Mouse (Mus musculus) embryonic facial prominence, embryonic 15.5 days (tissue): ENCODE data around the gene Hspb1. TPM values are rescaled to one million over a fixed set of nuclear protein-coding genes. Genes with fewer than 3 reads are reported as not detected.
A peak's percentile ranks its signal among the peaks of the same experiment; 100 is the strongest.

Experiments
- ATAC-seq: fragments of 200-750 bp; cut with Nextera tagmentation; 2 replicates; pipeline ENCODE4 v1.8.0; 2017; ENCODE audit warnings: low read depth, moderate TSS enrichment; ENCODE audit not compliant: insufficient number of reproducible peaks, low FRiP score, low TSS enrichment
- H3K27ac ChIP-seq: fragments of 300-500 bp; sonication (generic); replicated peaks from 2 replicates; pipeline ENCODE4 v1.5.1; 2015; ENCODE audit warnings: mild to moderate bottlenecking, inconsistent platforms
- H3K27me3 ChIP-seq: fragments of 300-500 bp; sonication (generic); 2 replicates; pipeline ENCODE4 v1.6.1; 2015; ENCODE audit warnings: inconsistent platforms
- H3K36me3 ChIP-seq: fragments of 300-500 bp; sonication (generic); 2 replicates; pipeline ENCODE4 v1.6.1; 2015; ENCODE audit warnings: mild to moderate bottlenecking, inconsistent platforms
- H3K4me1 ChIP-seq: fragments of 300-500 bp; sonication (generic); 2 replicates; pipeline ENCODE4 v1.6.1; 2015; ENCODE audit warnings: inconsistent platforms
- H3K4me2 ChIP-seq: fragments of 300-500 bp; sonication (generic); replicated peaks from 2 replicates; pipeline ENCODE4 v1.6.1; 2015; ENCODE audit warnings: mild to moderate bottlenecking, inconsistent platforms
- H3K4me3 ChIP-seq: fragments of 300-500 bp; sonication (generic); replicated peaks from 2 replicates; pipeline ENCODE4 v1.5.1; 2015; ENCODE audit warnings: mild to moderate bottlenecking, inconsistent platforms
- H3K9ac ChIP-seq: fragments of 300-500 bp; sonication (generic); 2 replicates; pipeline ENCODE4 v1.6.1; 2015; ENCODE audit warnings: inconsistent platforms
- H3K9me3 ChIP-seq: fragments of 300-500 bp; sonication (generic); replicated peaks from 2 replicates; pipeline ENCODE4 v1.6.1; 2016; ENCODE audit warnings: inconsistent platforms
- WGBS: fragments of 180-500 bp; shearing (Covaris S2); methylation state at CpG from one replicate; pipeline ENCODE4 v1.1.7; 2015; 5-methylcytosine and 5-hydroxymethylcytosine counted together
- polyA plus RNA-seq: library from polyadenylated mRNA; unstranded; fragments of >200 nt; fragmentation: Nextera tagmentation; extraction: Ambion mirVana; gene quantifications from 2 replicates; pipeline ENCODE4 v1.2.1, GENCODE M21; 2015

The Hspb1 gene
- polyA plus RNA-seq, 1 experiment from 2014 or later, result 821 TPM

- H3K4me3 ChIP-seq, result no peak overlapping the region
- WGBS, result 38% methylated on average over 8 of the region's 8 CpGs
These were observed 21.1 kb upstream of the Hspb1 start for GRCm38 (mm10) chr5:135866662-135867061.

DNA sequence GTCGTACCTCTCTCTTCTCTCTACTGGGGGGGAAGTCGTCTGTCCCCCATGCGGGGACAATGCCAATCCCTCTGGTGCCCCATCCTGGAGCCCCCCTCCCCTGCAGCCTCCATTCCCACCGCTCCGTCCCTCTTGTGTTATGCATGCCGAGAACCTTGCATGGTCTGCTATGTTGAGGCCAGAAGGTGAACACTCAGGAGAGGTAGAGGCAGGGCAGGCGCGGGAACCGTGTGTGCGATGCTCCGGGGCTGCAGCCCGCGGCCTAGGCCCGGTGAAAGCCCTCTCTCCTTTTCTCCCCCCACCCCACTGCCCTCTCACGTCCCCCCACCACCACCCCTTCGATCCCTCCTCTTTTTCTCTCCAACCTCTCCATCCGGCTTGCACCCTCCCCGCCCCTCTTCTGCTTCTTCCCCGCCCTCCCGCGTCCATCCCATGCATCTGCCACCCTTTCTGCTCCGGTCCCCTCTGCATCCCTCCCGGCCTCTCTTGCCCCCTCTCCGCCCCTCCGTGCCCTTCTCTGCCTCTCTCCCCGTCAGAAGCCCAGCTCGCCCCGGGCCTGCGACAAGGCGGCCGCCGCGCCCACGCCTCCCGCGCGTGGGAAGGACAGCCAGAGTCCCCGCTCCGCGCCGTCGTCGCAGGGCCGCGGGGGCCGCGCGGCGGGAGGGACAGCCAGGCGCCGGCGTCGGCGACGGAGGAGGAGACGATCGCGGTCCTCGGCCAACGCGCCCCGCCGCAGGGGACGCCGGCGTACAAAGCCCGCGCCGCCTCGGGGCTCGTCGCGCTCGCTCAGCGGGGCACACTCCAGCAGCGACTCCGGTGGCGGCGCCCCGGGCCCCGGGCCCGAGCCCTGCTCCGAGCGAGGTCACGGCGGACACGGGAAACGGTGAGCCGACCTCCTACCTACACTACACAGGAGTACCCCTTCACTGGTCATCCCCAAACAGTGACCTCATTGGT lies 19.8 kb upstream of the Hspb1 start:
- no peaks in the 10 kb centered on the region for H3K36me3 ChIP-seq
- peak; percentile 39; the same call in 1 of the 2 replicates for ATAC-seq
- H3K27ac ChIP-seq, result no peak overlapping the region
- H3K9me3 ChIP-seq, result no peaks in the 10 kb centered on the region
- H3K27me3 ChIP-seq, result peaks cover 67% of the 10 kb centered on the region
- H3K9ac ChIP-seq, result peak overlapping the region; percentile 35
- H3K4me3 ChIP-seq, result peak overlapping the region; percentile 52
- H3K4me1 ChIP-seq, result peaks cover 18% of the 10 kb centered on the region
- 1% methylated on average over 73 of the region's 89 CpGs for WGBS
- peak overlapping the region; percentile 95 for H3K4me2 ChIP-seq

More at GRCm38 (mm10) chr5:135866662-135867061, 21.1 kb upstream of the Hspb1 start:
- H3K27me3 ChIP-seq, result peaks cover 79% of the 10 kb centered on the region
- no peaks in the 10 kb centered on the region for H3K9me3 ChIP-seq
- H3K4me1 ChIP-seq, result peaks cover 18% of the 10 kb centered on the region
- no peak overlapping the region for H3K27ac ChIP-seq
- H3K36me3 ChIP-seq, result no peaks in the 10 kb centered on the region
- no peak overlapping the region for H3K4me2 ChIP-seq
- ATAC-seq, result no peak
- H3K9ac ChIP-seq, result no peak overlapping the region

DNA sequence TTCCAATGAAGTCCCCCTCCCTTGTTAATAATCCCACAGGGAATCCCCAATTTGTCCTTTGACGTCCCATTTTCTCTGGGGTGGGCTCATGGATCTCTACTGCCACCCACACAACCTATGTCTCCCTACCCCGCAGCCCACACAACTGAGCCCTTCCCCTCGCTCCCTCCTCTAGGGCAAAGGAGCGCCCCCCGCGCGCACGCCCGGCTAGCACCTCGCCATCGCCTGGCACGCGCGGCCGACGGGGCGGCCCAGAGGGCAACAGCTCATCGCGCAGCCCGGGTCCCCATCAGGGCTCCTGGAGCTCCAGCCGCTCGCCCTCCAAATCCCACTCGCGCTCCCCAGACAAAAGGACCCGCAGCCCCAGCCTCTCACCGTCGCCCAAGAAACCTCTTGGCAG lies 19.1 kb upstream of the Hspb1 start:
- no peaks in the 10 kb centered on the region for H3K36me3 ChIP-seq
- no peak for ATAC-seq
- H3K4me3 ChIP-seq, result peak overlapping the region; percentile 52
- WGBS, result 2% methylated on average over 27 of the region's 27 CpGs
- peaks cover 18% of the 10 kb centered on the region for H3K4me1 ChIP-seq
- H3K27ac ChIP-seq, result no peak overlapping the region
- peak overlapping the region; percentile 95 for H3K4me2 ChIP-seq
- H3K9me3 ChIP-seq, result no peaks in the 10 kb centered on the region
- H3K27me3 ChIP-seq, result peaks cover 65% of the 10 kb centered on the region
- H3K9ac ChIP-seq, result no peak overlapping the region

- H3K27me3 ChIP-seq, result peaks cover 55% of the 10 kb centered on the region
- peaks cover 18% of the 10 kb centered on the region for H3K4me1 ChIP-seq
- no peak overlapping the region for H3K4me2 ChIP-seq
- 62% methylated on average over 14 of the region's 14 CpGs for WGBS
- H3K9ac ChIP-seq, result no peak overlapping the region
- ATAC-seq, result no peak
- no peaks in the 10 kb centered on the region for H3K9me3 ChIP-seq
- no peak overlapping the region for H3K27ac ChIP-seq
- no peaks in the 10 kb centered on the region for H3K36me3 ChIP-seq
- no peak overlapping the region for H3K4me3 ChIP-seq
These were observed 17.9 kb upstream of the Hspb1 start for GRCm38 (mm10) chr5:135869661-135870423.

DNA sequence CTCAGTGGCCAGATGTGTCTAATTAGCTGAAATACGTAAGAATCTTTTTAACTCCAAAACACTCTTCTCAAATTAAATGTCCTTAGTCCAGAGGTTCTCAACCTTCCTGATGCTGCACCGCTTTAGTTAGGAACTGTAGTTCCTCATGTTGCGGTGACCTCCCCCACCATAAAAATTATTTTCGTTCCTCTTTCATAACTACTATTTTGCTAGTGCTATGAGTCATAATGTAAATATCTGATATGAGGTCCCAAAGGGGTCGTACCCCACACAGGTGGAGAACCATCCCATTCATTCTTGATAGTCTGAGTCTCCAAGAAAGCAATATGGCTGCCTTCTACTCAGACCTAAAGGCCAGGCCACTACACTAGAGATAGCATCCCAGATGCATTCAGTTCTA lies 17.2 kb upstream of the Hspb1 start:
- 78% methylated on average over 5 of the region's 5 CpGs for WGBS
- peaks cover 18% of the 10 kb centered on the region for H3K4me1 ChIP-seq
- H3K27ac ChIP-seq, result no peak overlapping the region
- H3K4me3 ChIP-seq, result no peak overlapping the region
- no peak for ATAC-seq
- peaks cover 54% of the 10 kb centered on the region for H3K27me3 ChIP-seq
- H3K9ac ChIP-seq, result no peak overlapping the region
- H3K9me3 ChIP-seq, result no peaks in the 10 kb centered on the region
- no peak overlapping the region for H3K4me2 ChIP-seq
- no peaks in the 10 kb centered on the region for H3K36me3 ChIP-seq

- no peak overlapping the region for H3K4me3 ChIP-seq
- H3K27me3 ChIP-seq, result peaks cover 34% of the 10 kb centered on the region
- 15% methylated on average over 16 of the region's 16 CpGs for whole genome bisulfite sequencing
- H3K4me1 ChIP-seq, result peaks cover 22% of the 10 kb centered on the region
- peak overlapping the region; percentile 3; the same call in 1 of the 2 replicates for H3K9ac ChIP-seq
- H3K9me3 ChIP-seq, result no peaks in the 10 kb centered on the region
- no peak for ATAC-seq
- no peak overlapping the region for H3K4me2 ChIP-seq
- H3K36me3 ChIP-seq, result no peaks in the 10 kb centered on the region
- no peak overlapping the region for H3K27ac ChIP-seq
These were observed 14.7 kb upstream of the Hspb1 start for GRCm38 (mm10) chr5:135872996-135873395.

GRCm38 (mm10) chr5:135873753-135874152 lies 14.0 kb upstream of the Hspb1 start:
- H3K4me3 ChIP-seq, result no peak overlapping the region
- H3K27ac ChIP-seq, result no peak overlapping the region
- no peak overlapping the region for H3K9ac ChIP-seq
- no peaks in the 10 kb centered on the region for H3K36me3 ChIP-seq
- no peak overlapping the region for H3K4me2 ChIP-seq
- peaks cover 21% of the 10 kb centered on the region for H3K4me1 ChIP-seq
- ATAC-seq, result no peak
- 65% methylated on average over 9 of the region's 9 CpGs for WGBS
- peaks cover 26% of the 10 kb centered on the region for H3K27me3 ChIP-seq
- H3K9me3 ChIP-seq, result no peaks in the 10 kb centered on the region

DNA sequence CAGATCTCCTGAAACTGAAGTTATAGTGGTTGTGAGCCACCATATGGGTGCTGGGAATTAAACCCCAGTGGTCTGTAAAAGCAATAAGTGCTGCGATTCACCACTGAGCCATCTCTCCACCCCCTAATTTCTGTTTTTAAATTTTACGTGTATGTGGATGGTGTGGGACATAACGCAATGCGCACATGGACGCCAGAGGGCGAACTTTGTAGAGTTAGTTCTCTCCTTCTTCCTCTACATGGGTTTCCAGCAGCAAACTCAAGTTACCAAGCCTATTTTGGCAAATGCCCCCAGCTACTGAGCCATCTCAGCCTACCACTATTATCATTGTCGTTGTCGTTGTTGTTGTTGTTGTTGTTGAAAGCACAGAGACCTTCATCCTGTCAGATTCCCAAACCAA lies 10.5 kb upstream of the Hspb1 start:
- Histone ChIP-seq H3K4me3 (peak overlapping the region; percentile 46), H3K27ac (0 out of 2 replicates have a peak overlapping the region, but pooled peaks have one; percentile 34), H3K9ac (no peak overlapping the region), H3K27me3 (no peaks in the 10 kb centered on the region), H3K9me3 (no peaks in the 10 kb centered on the region), H3K4me1 (peaks cover 29% of the 10 kb centered on the region), H3K36me3 (no peaks in the 10 kb centered on the region), H3K4me2 (peak overlapping the region; percentile 63)
- ATAC-seq, result no peak
- WGBS, result 12% methylated on average over 8 of the region's 8 CpGs

DNA sequence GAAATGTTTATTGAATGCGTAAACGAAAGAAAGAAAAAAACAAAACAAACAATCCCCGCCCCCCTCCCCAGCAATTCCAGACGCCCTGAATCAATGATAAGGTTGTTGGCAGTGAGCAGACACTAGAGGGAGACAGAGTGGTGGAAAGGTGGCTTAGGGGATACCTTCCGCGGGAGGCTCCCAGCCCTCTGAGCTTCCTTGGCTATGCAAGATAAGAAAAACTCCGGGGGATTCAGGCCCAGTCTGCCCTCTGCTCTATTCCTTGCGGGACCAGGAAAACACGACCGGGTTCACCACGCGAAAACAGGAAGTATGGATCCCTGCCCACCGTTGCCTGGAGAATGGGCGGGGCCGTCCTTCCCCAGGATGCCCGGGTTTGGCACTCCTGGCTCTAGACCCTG lies 9.9 kb upstream of the Hspb1 start:
- H3K4me1 ChIP-seq, result peaks cover 29% of the 10 kb centered on the region
- H3K9ac ChIP-seq, result no peak overlapping the region
- peak overlapping the region; percentile 63 for H3K4me2 ChIP-seq
- H3K27me3 ChIP-seq, result no peaks in the 10 kb centered on the region
- H3K36me3 ChIP-seq, result no peaks in the 10 kb centered on the region
- H3K27ac ChIP-seq, result 0 out of 2 replicates have a peak overlapping the region, but pooled peaks have one; percentile 34
- peak overlapping the region; percentile 46 for H3K4me3 ChIP-seq
- under 1% methylated on average over 16 of the region's 16 CpGs for WGBS
- ATAC-seq, result peak; percentile 13; the same call in 1 of the 2 replicates
- H3K9me3 ChIP-seq, result no peaks in the 10 kb centered on the region

DNA sequence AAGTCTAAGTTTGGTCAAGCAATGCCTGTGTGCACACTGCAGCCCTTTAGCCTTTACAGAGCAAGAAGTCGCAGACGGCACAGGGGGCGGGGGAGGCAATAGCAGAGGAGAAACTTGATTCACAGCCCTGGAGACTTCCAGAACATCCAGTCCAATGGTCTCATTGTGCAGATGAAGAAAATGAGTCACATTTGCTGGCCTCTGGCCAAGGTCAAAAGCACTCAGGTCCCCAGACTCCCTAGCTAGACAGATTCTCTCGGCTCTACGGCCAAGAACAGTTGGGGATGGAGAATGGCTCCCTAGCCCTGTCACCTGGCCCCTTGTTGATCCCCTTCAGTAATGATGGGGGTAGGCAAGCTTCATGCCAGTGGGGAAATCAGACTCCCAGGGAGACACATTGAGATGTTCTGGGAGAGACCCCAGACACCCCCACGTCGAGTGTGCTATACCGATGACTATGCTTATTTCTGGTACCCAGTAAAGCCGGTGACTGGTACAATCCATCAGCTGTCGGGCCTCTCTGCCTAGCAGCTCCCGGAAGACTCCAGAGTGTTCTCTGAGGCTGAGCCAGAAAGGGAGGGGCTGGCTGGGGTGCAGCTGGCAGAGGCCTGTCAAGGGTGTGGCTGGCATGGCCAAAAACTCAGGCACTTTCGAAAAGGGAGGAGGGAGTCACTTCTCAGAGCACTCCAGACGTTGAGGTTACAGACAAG lies 8.1 kb upstream of the Hspb1 start:
- no peaks in the 10 kb centered on the region for H3K36me3 ChIP-seq
- H3K27me3 ChIP-seq, result no peaks in the 10 kb centered on the region
- no peak overlapping the region for H3K9ac ChIP-seq
- 30% methylated on average over 13 of the region's 13 CpGs for WGBS
- H3K4me3 ChIP-seq, result no peak overlapping the region
- no peaks in the 10 kb centered on the region for H3K9me3 ChIP-seq
- peaks cover 29% of the 10 kb centered on the region for H3K4me1 ChIP-seq
- peak; percentile 81 for ATAC-seq
- peak overlapping the region; percentile 17 for H3K4me2 ChIP-seq
- peak overlapping the region; percentile 82 for H3K27ac ChIP-seq

DNA sequence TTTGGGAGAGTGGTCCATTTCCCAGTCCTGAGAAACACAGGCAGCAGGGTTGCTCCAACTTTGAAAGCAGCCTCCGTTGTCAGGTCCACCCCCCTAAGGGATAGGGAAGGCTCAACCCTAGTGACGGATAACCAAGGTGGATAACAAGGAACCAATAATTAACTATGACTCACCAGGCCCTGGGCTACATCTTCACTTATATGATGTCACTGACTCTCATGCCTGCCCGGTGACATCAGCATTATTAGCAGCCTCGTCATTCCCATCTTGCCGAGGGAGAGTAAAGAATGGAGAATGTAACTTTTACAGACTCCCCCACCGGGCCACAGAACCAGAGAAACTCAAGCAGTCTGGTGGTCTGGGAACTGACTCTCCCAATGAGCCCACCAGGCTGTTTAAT lies 3.1 kb upstream of the Hspb1 start:
- no peak for ATAC-seq
- H3K4me2 ChIP-seq, result no peak overlapping the region
- WGBS, result 55% methylated on average over 6 of the region's 6 CpGs
- H3K4me1 ChIP-seq, result peaks cover 21% of the 10 kb centered on the region
- no peak overlapping the region for H3K4me3 ChIP-seq
- no peaks in the 10 kb centered on the region for H3K9me3 ChIP-seq
- no peaks in the 10 kb centered on the region for H3K36me3 ChIP-seq
- no peaks in the 10 kb centered on the region for H3K27me3 ChIP-seq
- H3K27ac ChIP-seq, result no peak overlapping the region
- no peak overlapping the region for H3K9ac ChIP-seq
